ENCODE assay signal across 13 mouse cellular contexts in the genomic region with DNA sequence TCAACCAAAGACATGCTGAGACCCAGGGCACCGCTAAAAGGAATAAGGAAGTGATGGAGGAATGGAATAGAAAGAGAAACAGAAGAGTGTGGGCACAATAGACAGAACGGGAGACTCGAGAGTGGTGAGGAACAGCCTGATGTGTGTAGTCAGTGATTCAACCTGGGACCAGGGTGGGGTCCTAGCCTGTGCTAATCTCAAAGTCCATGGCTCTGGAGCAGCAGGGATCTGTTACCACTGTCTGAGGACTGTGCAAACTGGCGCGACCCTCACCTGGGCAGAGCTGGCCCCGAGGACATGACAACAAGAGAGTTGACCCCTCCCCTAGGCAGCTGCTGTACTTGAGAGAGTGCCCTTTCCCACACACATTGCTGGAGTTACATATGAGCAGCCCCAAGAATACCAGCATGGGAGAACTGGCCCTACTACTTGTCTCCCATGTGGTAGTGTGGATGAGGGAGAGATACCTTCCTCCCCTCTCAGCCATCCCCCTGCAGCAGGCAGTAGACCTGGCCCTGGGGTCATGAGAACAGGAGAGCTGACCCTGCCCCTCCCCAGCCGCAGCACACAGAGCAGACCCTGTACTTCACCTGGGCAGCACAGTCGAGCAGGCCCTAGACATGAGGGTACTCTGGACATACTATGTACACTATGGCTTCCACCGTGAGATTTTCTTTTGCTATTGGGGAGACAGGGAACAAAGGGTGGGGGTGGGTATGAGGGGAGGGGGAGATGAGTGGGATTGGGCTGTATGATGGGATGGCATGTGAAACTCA.
DNase-seq lines count a peak whose midpoint lies in the region; ATAC-seq and TF ChIP-seq lines count a peak whose summit lies in the region.
"Had no signal": no experiment of that assay in that cellular context is flagged by ENCODE, and none has a peak within 500 bp of the region (broad histone marks: within the 10 kb centered on the region; RNA-seq: fewer than 3 reads in every experiment).

No protein-coding gene starts in this region.

- H3K4me2 ChIP-seq in forebrain, embryonic 13.5 days = no peak overlapping the region
- H3K4me2 ChIP-seq in forebrain, postnatal 0 days (ENCODE audit: low read depth) = no peak overlapping the region
- H3K4me2 ChIP-seq in midbrain, embryonic 11.5 days = no peak overlapping the region
- no peak overlapping the region for H3K4me2 ChIP-seq in liver, embryonic 15.5 days
- H3K4me2 ChIP-seq in stomach, postnatal 0 days (replicated peaks; ENCODE audit: low read depth) = no peak overlapping the region
- H3K4me2 ChIP-seq: limb, embryonic 13.5 days had no signal

- no peak overlapping the region for H3K9ac ChIP-seq in forebrain, embryonic 13.5 days
- H3K9ac ChIP-seq in forebrain, postnatal 0 days = no peak overlapping the region
- H3K9ac ChIP-seq in midbrain, embryonic 11.5 days (ENCODE audit: low read length) = no peak overlapping the region
- H3K9ac ChIP-seq in liver, embryonic 15.5 days = no peak overlapping the region
- no peak overlapping the region for H3K9ac ChIP-seq in stomach, postnatal 0 days (ENCODE audit: low read length)
- H3K9ac ChIP-seq: limb, embryonic 13.5 days had no signal

- H3K27me3 ChIP-seq in forebrain, embryonic 13.5 days = no peaks in the 10 kb centered on the region
- no peaks in the 10 kb centered on the region for H3K27me3 ChIP-seq in forebrain, postnatal 0 days (ENCODE audit: insufficient read depth, low read length)
- no peaks in the 10 kb centered on the region for H3K27me3 ChIP-seq in midbrain, embryonic 11.5 days (ENCODE audit: control insufficient read depth, insufficient read depth, low read length)
- H3K27me3 ChIP-seq in midbrain, embryonic 10.5 days (ENCODE audit: low read depth, poor library complexity, severe bottlenecking) = no peaks in the 10 kb centered on the region
- no peaks in the 10 kb centered on the region for H3K27me3 ChIP-seq in liver, embryonic 15.5 days
- H3K27me3 ChIP-seq in stomach, postnatal 0 days (ENCODE audit: control insufficient read depth, insufficient read depth, low read length) = no peaks in the 10 kb centered on the region
- H3K27me3 ChIP-seq: limb, embryonic 13.5 days; megakaryocyte, embryonic 14.5 days had no signal

- peak; percentile 25; the same call in 1 of the 2 replicates for ATAC-seq in forebrain, embryonic 13.5 days
- ATAC-seq in forebrain, postnatal 0 days = no peak
- peak; percentile 54 for ATAC-seq in midbrain, embryonic 11.5 days (ENCODE audit: low FRiP score)
- ATAC-seq in liver, embryonic 15.5 days (ENCODE audit: insufficient read depth) = 0 out of 2 replicates have a peak, but pooled peaks have one; percentile 21
- ATAC-seq in stomach, postnatal 0 days (ENCODE audit: low FRiP score, low TSS enrichment) = peak; percentile 49; the same call in 1 of the 2 replicates

- H3K4me1 ChIP-seq in forebrain, embryonic 13.5 days = no peaks in the 10 kb centered on the region
- H3K4me1 ChIP-seq in forebrain, postnatal 0 days (ENCODE audit: insufficient read depth) = no peaks in the 10 kb centered on the region
- no peaks in the 10 kb centered on the region for H3K4me1 ChIP-seq in midbrain, embryonic 11.5 days (ENCODE audit: control insufficient read depth, insufficient read depth, low read length)
- no peaks in the 10 kb centered on the region for H3K4me1 ChIP-seq in midbrain, embryonic 10.5 days
- H3K4me1 ChIP-seq in liver, embryonic 15.5 days (replicated peaks) = no peaks in the 10 kb centered on the region
- no peaks in the 10 kb centered on the region for H3K4me1 ChIP-seq in stomach, postnatal 0 days (replicated peaks; ENCODE audit: control insufficient read depth, insufficient read depth)
- H3K4me1 ChIP-seq: forebrain, embryonic 10.5 days; limb, embryonic 13.5 days; megakaryocyte, embryonic 14.5 days had no signal

- no peak overlapping the region for H3K27ac ChIP-seq in forebrain, embryonic 13.5 days
- no peak overlapping the region for H3K27ac ChIP-seq in forebrain, postnatal 0 days (ENCODE audit: low read depth, low read length)
- no peak overlapping the region for H3K27ac ChIP-seq in midbrain, embryonic 11.5 days (ENCODE audit: low read depth, low read length)
- H3K27ac ChIP-seq in midbrain, embryonic 10.5 days (replicated peaks) = no peak overlapping the region
- H3K27ac ChIP-seq in liver, embryonic 15.5 days (replicated peaks) = no peak overlapping the region
- H3K27ac ChIP-seq in stomach, postnatal 0 days (replicated peaks) = no peak overlapping the region
- H3K27ac ChIP-seq: forebrain, embryonic 10.5 days; limb, embryonic 13.5 days had no signal

- TF ChIP-seq EP300 in stomach, postnatal 0 days (optimal IDR thresholded peaks at IDR 0.05) = no peak

- peaks cover 60% of the 10 kb centered on the region for H3K36me3 ChIP-seq in forebrain, embryonic 13.5 days (ENCODE audit: poor library complexity, severe bottlenecking)
- H3K36me3 ChIP-seq in forebrain, postnatal 0 days (ENCODE audit: insufficient read depth) = peaks cover 65% of the 10 kb centered on the region
- peaks cover 3% of the 10 kb centered on the region; the same call in 1 of the 2 replicates for H3K36me3 ChIP-seq in midbrain, embryonic 11.5 days (ENCODE audit: control insufficient read depth, insufficient read depth, low read length)
- H3K36me3 ChIP-seq in midbrain, embryonic 10.5 days = peaks cover 34% of the 10 kb centered on the region
- H3K36me3 ChIP-seq in liver, embryonic 15.5 days (replicated peaks) = no peaks in the 10 kb centered on the region
- H3K36me3 ChIP-seq in stomach, postnatal 0 days (ENCODE audit: control insufficient read depth, insufficient read depth, low read length) = no peaks in the 10 kb centered on the region

- WGBS in forebrain, embryonic 13.5 days = 93% methylated on average over 9 of the region's 9 CpGs
- 92% methylated on average over 9 of the region's 9 CpGs for WGBS in forebrain, postnatal 0 days
- WGBS in midbrain, embryonic 11.5 days = 84% methylated on average over 9 of the region's 9 CpGs
- WGBS in midbrain, embryonic 10.5 days = 91% methylated on average over 9 of the region's 9 CpGs
- WGBS in liver, embryonic 15.5 days (ENCODE audit: insufficient replicate concordance) = 62% methylated on average over 9 of the region's 9 CpGs
- 88% methylated on average over 9 of the region's 9 CpGs for WGBS in stomach, postnatal 0 days

- no peak for TF ChIP-seq CTCF in forebrain, postnatal 0 days (IDR thresholded peaks at IDR 0.05; ENCODE audit: low read depth)
- no peak for TF ChIP-seq CTCF in stomach, postnatal 0 days (IDR thresholded peaks at IDR 0.05; ENCODE audit: low read depth)

- no peak overlapping the region for H3K4me3 ChIP-seq in forebrain, embryonic 13.5 days
- H3K4me3 ChIP-seq in forebrain, postnatal 0 days (ENCODE audit: low read depth, low read length) = no peak overlapping the region
- H3K4me3 ChIP-seq in midbrain, embryonic 11.5 days (ENCODE audit: low read depth, low read length) = no peak overlapping the region
- H3K4me3 ChIP-seq in midbrain, embryonic 10.5 days = no peak overlapping the region
- H3K4me3 ChIP-seq in liver, embryonic 15.5 days (replicated peaks) = no peak overlapping the region
- no peak overlapping the region for H3K4me3 ChIP-seq in stomach, postnatal 0 days (ENCODE audit: low read depth, low read length)
- H3K4me3 ChIP-seq: forebrain, embryonic 10.5 days; limb, embryonic 13.5 days; megakaryocyte, embryonic 14.5 days had no signal

- H3K9me3 ChIP-seq in forebrain, embryonic 13.5 days (replicated peaks) = no peaks in the 10 kb centered on the region
- no peaks in the 10 kb centered on the region for H3K9me3 ChIP-seq in forebrain, postnatal 0 days (ENCODE audit: low read length)
- no peaks in the 10 kb centered on the region for H3K9me3 ChIP-seq in midbrain, embryonic 11.5 days (ENCODE audit: control insufficient read depth, low read length)
- H3K9me3 ChIP-seq in midbrain, embryonic 10.5 days (replicated peaks) = no peaks in the 10 kb centered on the region
- no peaks in the 10 kb centered on the region for H3K9me3 ChIP-seq in liver, embryonic 15.5 days (replicated peaks)
- no peaks in the 10 kb centered on the region for H3K9me3 ChIP-seq in stomach, postnatal 0 days (ENCODE audit: control insufficient read depth, low read length)
- H3K9me3 ChIP-seq: forebrain, embryonic 10.5 days; G1E; limb, embryonic 13.5 days had no signal

- no peak for DNase-seq in forebrain, postnatal 0 days
- no peak for DNase-seq in midbrain, embryonic 11.5 days (ENCODE audit: low spot score, missing footprints)
- DNase-seq in midbrain, embryonic 10.5 days (ENCODE audit: low spot score) = no peak
- no peak for DNase-seq in stomach, postnatal 0 days (ENCODE audit: low spot score)
- DNase-seq in cerebellum, postnatal 36 days = no peak
- DNase-seq in adrenal gland, postnatal 36 days = no peak
- DNase-seq: right cerebral cortex, postnatal 4 days had no signal
